Mouse (Mus musculus) embryonic stem cell, embryonic (primary cell): ENCODE data around the gene Slc10a3.
"Not testable (repeated sequence)": the region's sequence is repeated elsewhere in the genome, so short reads cannot be mapped to it uniquely, and the experiment has no call there.

Source experiments
- CTCF ChIA-PET, 4 experiments: fragments of 300-600 bp in 2 of 4; fragments of 350-600 bp in 2 of 4; sonication (Branson Sonifier 250); formaldehyde crosslinking; loops; one replicate each; lab custom pipeline; 2022; ENCODE audit warnings: inconsistent platforms in 2 of 4; lab: Charles Lee
- POLR2A ChIA-PET, 4 experiments: fragments of 300-600 bp in 2 of 4; fragments of 350-600 bp in 2 of 4; sonication (Branson Sonifier 250); formaldehyde crosslinking; loops; one replicate each; lab custom pipeline; 2022; ENCODE audit warnings: antibody characterized with exemption in 4 of 4, inconsistent platforms in 1 of 4; lab: Charles Lee

Gene Slc10a3

GRCm38 (mm10) chrX:74372888-74373549 lies at the start of gene Slc10a3, which contains the start of gene Ubl4a:
Gene Slc10a3 (minus strand): TSS chrX:74373349.
Gene Ubl4a (minus strand): TSS chrX:74373218.
- ChIA-PET CTCF (interaction anchor here (0.6 to 1.4 kb wide), 6 partner anchors 20 to 341 kb away, joined by 3 to 9 read pairs (median 4); partner anchors contain the start of genes Flna (in 1 of the 4) and Lage3 (in 1 of the 4)), POLR2A (interaction anchor here (0.6 to 6.6 kb wide), 55 partner anchors 10 to 657 kb away, joined by 3 to 106 read pairs (median 4); partner anchors contain the start of genes Emd (in 3 of the 4), G6pdx (in 3 of the 4), Rpl10 (in 3 of the 4) and Fam3a (in 2 of the 4))

DNA sequence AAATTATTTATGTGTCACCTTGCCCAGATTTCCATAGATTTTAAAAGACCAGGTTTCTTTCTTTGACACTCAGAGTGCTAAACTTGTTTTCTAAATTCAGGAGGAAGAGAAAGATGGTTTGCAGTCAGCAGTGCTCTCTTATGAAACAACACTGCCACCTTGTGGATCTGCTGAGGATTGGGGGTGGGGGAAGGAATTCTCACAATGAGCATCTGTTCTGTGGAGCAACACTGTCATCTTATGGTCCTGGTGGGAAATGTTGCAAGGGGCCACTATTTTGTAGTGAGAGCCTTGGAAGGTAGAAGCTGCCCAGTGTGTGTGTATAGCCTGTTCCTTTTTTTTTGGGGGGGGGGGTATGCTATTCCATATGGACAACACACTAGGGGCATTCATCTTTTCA lies 40.2 kb upstream of the Slc10a3 start:
- CTCF ChIA-PET = interaction anchor here (0.6 to 3.1 kb wide), 12 partner anchors 15 to 615 kb away, joined by 3 to 54 read pairs (median 8); partner anchors contain the start of genes Fam3a (in 2 of the 4), Flna (in 2 of the 4), Ikbkg (in 2 of the 4) and G6pdx (in 1 of the 4)
- POLR2A ChIA-PET = interaction anchor here in 2 of 4 experiments (0.7 to 2.5 kb wide), 7 partner anchors 16 to 499 kb away, joined by 3 to 12 read pairs (median 4); partner anchors contain the start of genes G6pdx (in 2 of the 2), Fam3a (in 1 of the 2), Flna (in 1 of the 2) and Ikbkg (in 1 of the 2)

GRCm38 (mm10) chrX:74408340-74408739 lies 35.2 kb upstream of the Slc10a3 start:
- ChIA-PET POLR2A (interaction anchor here in 2 of 4 experiments (1.6 to 2.0 kb wide), 2 partner anchors 15 to 138 kb away, joined by 4 to 7 read pairs; partner anchors contain the start of genes Fam3a (in 1 of the 2), Ikbkg (in 1 of the 2) and Rpl10 (in 1 of the 2)), CTCF (interaction anchor here in 1 of 4 experiments (3.3 kb wide), 1 partner anchor 159 kb away, joined by 8 read pairs; the partner anchor contains the start of gene Flna)

DNA sequence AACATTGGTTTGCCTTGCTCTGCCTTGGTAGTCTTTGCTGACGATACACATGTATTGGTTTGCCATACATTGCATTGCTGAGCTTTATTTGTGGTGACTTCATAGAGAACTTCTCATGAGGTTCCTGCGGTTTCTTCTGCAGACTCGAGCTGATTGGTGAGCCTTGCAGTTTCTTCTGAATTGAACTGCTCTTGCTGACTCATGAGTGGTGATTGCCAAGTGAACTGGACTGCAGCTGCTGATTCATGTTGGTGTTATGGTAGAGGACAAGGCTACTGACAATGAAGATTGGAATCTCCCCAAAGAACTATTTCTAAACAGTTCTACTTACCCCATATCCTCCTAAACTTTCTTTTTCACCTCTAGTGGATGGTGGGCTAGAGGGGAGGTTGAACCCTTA lies 27.0 kb upstream of the Slc10a3 start:
- POLR2A ChIA-PET = interaction anchor here in 1 of 4 experiments (2.4 kb wide), 1 partner anchor 29 kb away, joined by 5 read pairs; the partner anchor contains the start of gene G6pdx
- CTCF ChIA-PET = no interaction called here

DNA sequence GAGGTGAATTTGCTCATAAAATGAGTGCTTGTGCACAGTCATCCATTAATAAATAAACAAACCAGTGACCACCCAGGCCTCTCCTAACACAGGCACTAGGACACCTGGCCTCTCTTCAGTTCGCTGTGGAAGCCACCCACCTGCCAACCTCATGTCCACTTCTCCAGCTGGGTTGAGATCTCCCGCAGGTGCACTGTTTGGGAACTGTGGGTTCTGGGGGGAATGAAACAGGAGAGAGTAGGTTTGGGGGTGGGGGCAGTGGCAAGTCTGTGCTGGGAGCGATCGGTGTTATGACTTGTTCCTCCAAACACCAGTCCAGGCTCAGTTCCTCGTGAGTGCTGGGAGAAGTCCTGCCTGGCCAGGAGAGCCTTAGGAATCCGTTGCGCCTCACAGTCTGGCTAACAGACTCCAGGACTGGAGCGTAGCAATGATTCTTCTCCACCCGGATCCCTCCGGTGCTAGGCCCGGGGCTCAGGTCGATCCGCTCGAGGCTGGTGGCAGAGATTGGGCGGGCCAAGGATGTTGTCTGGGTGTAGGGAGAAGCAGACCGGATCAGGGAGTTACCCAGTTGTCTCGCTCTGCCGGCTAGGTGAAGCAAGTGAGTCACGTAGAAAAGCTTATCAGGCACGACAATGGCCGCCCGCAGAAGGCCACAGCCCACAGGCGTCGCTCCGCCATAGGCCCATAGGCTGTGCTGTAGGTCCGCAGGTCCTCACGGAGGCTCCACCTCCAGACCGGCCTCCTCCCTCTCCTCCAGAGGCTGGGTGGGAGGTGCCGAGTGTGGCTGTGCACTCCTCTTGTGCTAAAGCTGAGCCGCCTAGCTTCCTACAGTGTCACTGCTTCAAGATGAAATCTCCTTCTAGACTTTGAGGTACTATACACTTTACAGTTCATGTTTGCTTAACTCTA lies 19.6 kb upstream of the Slc10a3 start, which contains the start of the genes Fam3a and Ikbkg:
TSS of gene Fam3a (minus strand) at position 738 of the 909 bp plus-strand sequence.
TSS of gene Ikbkg (plus strand) at position 756 of the 909 bp plus-strand sequence.
- CTCF ChIA-PET = interaction anchor here in 3 of 4 experiments (0.6 to 1.6 kb wide), 10 partner anchors 11 to 144 kb away, joined by 3 to 11 read pairs (median 3); partner anchors contain the start of genes Emd (in 1 of the 3), Flna (in 1 of the 3), G6pdx (in 1 of the 3) and Taz (in 1 of the 3)
- POLR2A ChIA-PET = interaction anchor here in 3 of 4 experiments (0.6 to 3.2 kb wide), 55 partner anchors 11 to 763 kb away, joined by 3 to 43 read pairs (median 5); partner anchors contain the start of genes Flna (in 3 of the 3), G6pdx (in 3 of the 3), Rpl10 (in 3 of the 3) and Fam50a (in 2 of the 3)

DNA sequence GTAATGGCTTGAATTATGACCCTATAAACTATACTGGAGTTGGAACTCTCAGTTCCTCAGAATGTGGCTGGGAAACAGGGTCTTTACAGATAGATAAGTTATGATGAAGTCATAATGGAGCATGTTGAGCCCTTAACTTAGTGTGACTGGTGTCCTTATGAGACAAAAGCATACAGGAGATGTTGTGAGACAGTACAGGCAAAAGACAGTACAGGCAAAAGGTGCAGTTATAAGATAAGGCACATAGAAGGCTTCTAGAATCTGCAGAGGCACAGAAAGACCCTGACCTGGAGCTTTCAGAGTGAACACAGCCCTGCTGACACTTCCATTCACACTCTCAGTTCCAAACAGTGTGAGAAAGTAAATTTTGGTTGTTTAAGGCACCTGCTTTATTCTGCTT lies 15.0 kb upstream of the Slc10a3 start:
- ChIA-PET CTCF (no interaction called here), POLR2A (interaction anchor here in 3 of 4 experiments (1.2 to 1.7 kb wide), 5 partner anchors 15 to 58 kb away, joined by 3 to 5 read pairs (median 3); partner anchors contain the start of genes Slc10a3 (in 2 of the 3), Ubl4a (in 2 of the 3) and G6pdx (in 1 of the 3))

- ChIA-PET CTCF (interaction anchor here in 1 of 4 experiments (0.5 kb wide), 1 partner anchor 136 kb away, joined by 3 read pairs; no protein-coding TSS in a partner anchor), POLR2A (interaction anchor here in 2 of 4 experiments (0.6 to 1.5 kb wide), 2 partner anchors 114 to 790 kb away, joined by 4 to 17 read pairs; partner anchors contain the start of gene Rpl10 (in 1 of the 2))
Observed at GRCm38 (mm10) chrX:74384451-74384850, 11.3 kb upstream of the Slc10a3 start.

- CTCF ChIA-PET = interaction anchor here in 3 of 4 experiments (0.5 to 2.0 kb wide), 4 partner anchors 9 to 120 kb away, joined by 3 to 9 read pairs (median 4); no protein-coding TSS in a partner anchor
Observed at GRCm38 (mm10) chrX:74368209-74368909, 4.8 kb downstream of the Slc10a3 start.

GRCm38 (mm10) chrX:74367512-74367911 lies 5.6 kb downstream of the Slc10a3 start:
- ChIA-PET POLR2A (interaction anchor here (0.8 to 6.6 kb wide), 26 partner anchors 8 to 453 kb away, joined by 3 to 106 read pairs (median 4); partner anchors contain the start of genes Rpl10 (in 4 of the 4), Fam3a (in 2 of the 4), G6pdx (in 2 of the 4) and Gdi1 (in 2 of the 4)), CTCF (interaction anchor here in 2 of 4 experiments (1.2 to 2.0 kb wide), 5 partner anchors 10 to 344 kb away, joined by 3 to 9 read pairs (median 3); partner anchors contain the start of gene Irak1 (in 1 of the 2))

More at GRCm38 (mm10) chrX:74368209-74368909, 4.8 kb downstream of the Slc10a3 start:
- POLR2A ChIA-PET = interaction anchor here (0.7 to 6.6 kb wide), 43 partner anchors 9 to 453 kb away, joined by 3 to 106 read pairs (median 4); partner anchors contain the start of genes Rpl10 (in 4 of the 4), Fam3a (in 3 of the 4), Ikbkg (in 3 of the 4) and G6pdx (in 2 of the 4)

DNA sequence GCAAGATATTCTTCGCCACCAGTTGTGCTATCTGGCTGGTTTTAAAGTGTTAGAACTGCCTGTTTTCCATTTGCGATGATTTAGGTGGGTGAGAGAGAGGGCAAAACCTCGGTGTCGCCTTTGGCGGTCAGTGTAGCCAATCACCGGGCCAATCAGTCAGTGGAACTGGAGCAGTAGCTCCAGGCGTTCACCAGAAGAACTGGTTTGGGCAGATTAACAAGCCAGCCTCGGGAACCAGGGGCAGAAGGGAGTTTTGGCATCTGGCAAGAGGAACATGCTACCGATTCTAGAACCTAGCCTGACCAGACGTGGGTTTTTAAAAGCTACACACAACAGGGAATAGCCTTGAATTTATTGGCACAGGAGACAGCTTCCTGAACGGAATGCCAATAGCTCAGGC lies 14.0 kb downstream of the Slc10a3 start:
- CTCF ChIA-PET = interaction anchor here in 3 of 4 experiments (0.6 to 0.8 kb wide), 3 partner anchors 52 to 111 kb away, joined by 3 to 8 read pairs (median 3); no protein-coding TSS in a partner anchor

DNA sequence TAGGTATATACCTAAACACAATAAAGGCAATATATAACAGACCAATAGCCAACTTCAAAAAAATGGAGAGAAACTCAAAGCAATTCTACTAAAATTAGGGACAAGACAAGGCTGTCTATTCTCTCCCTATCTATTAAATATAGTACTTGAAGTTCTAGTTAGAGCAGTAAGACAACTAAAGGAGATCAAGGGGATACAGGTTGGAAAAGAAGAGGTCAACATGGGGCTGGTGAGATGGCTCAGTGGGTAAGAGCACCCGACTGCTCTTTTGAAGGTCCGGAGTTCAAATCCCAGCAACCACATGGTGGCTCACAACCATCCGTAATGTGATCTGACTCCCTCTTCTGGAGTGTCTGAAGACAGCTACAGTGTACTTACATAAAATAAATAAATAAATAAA lies 16.1 kb downstream of the Slc10a3 start:
- POLR2A ChIA-PET = interaction anchor here in 1 of 4 experiments (0.7 kb wide), 1 partner anchor 16 kb away, joined by 3 read pairs; the partner anchor contains the start of genes Slc10a3 and Ubl4a
- CTCF ChIA-PET = not testable (repeated sequence)

More for the DNA sequence above, 14.0 kb downstream of the Slc10a3 start:
- POLR2A ChIA-PET = interaction anchor here in 3 of 4 experiments (0.6 to 1.5 kb wide), 15 partner anchors 8 to 393 kb away, joined by 3 to 9 read pairs (median 4); partner anchors contain the start of genes Fam3a (in 2 of the 3), Ikbkg (in 2 of the 3), Rpl10 (in 2 of the 3) and Atp6ap1 (in 1 of the 3)

- ChIA-PET CTCF (interaction anchor here in 1 of 4 experiments (0.6 to 1.0 kb wide), 2 partner anchors 20 to 104 kb away, joined by 3 to 6 read pairs; partner anchors contain the start of gene Flna), POLR2A (interaction anchor here in 3 of 4 experiments (0.5 to 3.1 kb wide), 26 partner anchors 9 to 1365 kb away, joined by 3 to 24 read pairs (median 4); partner anchors contain the start of genes Rpl10 (in 3 of the 3), Plxna3 (in 2 of the 3), Slc10a3 (in 2 of the 3) and Ubl4a (in 2 of the 3))
Observed at GRCm38 (mm10) chrX:74353467-74353770, 19.7 kb downstream of the Slc10a3 start, which contains the start of gene Lage3. Gene Lage3 (minus strand): TSS chrX:74353618.

DNA sequence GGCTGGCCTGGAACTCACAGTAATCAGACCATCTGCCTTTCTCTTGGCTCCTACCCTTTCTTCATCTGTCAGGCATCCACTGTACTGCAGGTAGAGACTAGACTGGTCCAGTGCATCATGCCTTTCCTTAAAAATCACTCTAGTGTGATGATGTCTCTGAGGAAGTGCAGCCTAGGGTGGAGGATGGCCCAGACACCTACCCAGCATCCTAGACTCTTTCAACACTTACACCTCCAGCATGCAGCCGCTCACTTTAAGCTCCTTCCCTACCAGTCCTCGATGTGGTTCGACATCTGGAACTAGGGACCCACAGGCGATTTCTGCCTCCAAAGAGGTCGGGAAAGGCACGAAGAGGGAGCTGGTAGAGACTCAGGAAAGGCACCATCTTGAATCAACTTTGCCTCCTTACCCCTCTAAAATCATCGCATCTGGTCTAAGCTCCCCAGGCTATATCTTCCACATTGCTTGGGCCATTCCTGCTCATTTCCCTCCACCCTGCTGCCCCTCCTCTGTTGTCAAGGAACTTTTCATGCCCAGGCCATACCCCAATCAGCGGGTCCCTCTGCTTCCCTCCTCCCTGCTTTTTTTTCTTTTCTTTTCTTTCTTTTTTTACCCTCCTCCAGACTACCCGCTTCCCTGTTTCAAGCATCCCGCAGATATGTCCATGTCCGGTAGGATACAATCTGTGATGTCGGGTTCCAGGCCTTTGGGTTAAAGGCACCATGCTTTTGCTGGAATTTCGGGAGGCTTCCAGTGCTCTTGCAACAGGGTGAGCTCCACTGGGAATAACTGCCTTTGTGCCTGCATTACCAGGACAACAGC lies 20.3 kb downstream of the Slc10a3 start:
- ChIA-PET POLR2A (interaction anchor here in 3 of 4 experiments (0.5 to 3.1 kb wide), 28 partner anchors 9 to 1365 kb away, joined by 3 to 24 read pairs (median 4); partner anchors contain the start of genes Rpl10 (in 3 of the 3), Plxna3 (in 2 of the 3), Slc10a3 (in 2 of the 3) and Ubl4a (in 2 of the 3)), CTCF (interaction anchor here in 1 of 4 experiments (0.6 to 1.0 kb wide), 2 partner anchors 21 to 104 kb away, joined by 3 to 6 read pairs; partner anchors contain the start of gene Flna)
